Mouse (Mus musculus) T-cell, adult 2 months (primary cell): ENCODE results near the gene Slc25a54.

Source experiments
- DNase-seq: peaks from one replicate; pipeline ENCODE4 v3.0.0; 2022; ENCODE audit warnings: low spot score

The Slc25a54 gene

GRCm38 (mm10) chr3:109080169-109080568 lies at the start of gene Slc25a54:
TSS of gene Slc25a54 (plus strand) at chr3:109080469.
- no peak for DNase-seq

GRCm38 (mm10) chr3:109030817-109031216 lies 49.5 kb upstream of the Slc25a54 start:
- DNase-seq = no peak

- DNase-seq = no peak
These were observed 48.6 kb upstream of the Slc25a54 start for GRCm38 (mm10) chr3:109031626-109032025.

GRCm38 (mm10) chr3:109032306-109032705 lies 48.0 kb upstream of the Slc25a54 start:
- no peak for DNase-seq

GRCm38 (mm10) chr3:109034411-109034810 lies 45.9 kb upstream of the Slc25a54 start:
- no peak for DNase-seq

GRCm38 (mm10) chr3:109040908-109041307 lies 39.4 kb upstream of the Slc25a54 start:
- DNase-seq = no peak

- no peak for DNase-seq
These were observed 36.9 kb upstream of the Slc25a54 start for GRCm38 (mm10) chr3:109043395-109043794.

GRCm38 (mm10) chr3:109046428-109046827 lies 33.8 kb upstream of the Slc25a54 start:
- no peak for DNase-seq

GRCm38 (mm10) chr3:109047707-109048283 lies 32.5 kb upstream of the Slc25a54 start:
- DNase-seq = no peak

GRCm38 (mm10) chr3:109051056-109051945 lies 29.0 kb upstream of the Slc25a54 start:
- DNase-seq = no peak

- no peak for DNase-seq
These were observed 28.3 kb upstream of the Slc25a54 start for GRCm38 (mm10) chr3:109051946-109052331.

GRCm38 (mm10) chr3:109059903-109060302 lies 20.4 kb upstream of the Slc25a54 start:
- DNase-seq = no peak

- no peak for DNase-seq
These were observed 17.9 kb upstream of the Slc25a54 start for GRCm38 (mm10) chr3:109062391-109062790.

GRCm38 (mm10) chr3:109062989-109063388 lies 17.3 kb upstream of the Slc25a54 start:
- peak; percentile 55 for DNase-seq

GRCm38 (mm10) chr3:109084418-109084817 lies 4.1 kb downstream of the Slc25a54 start:
- no peak for DNase-seq

- DNase-seq = no peak
These were observed 8.2 kb downstream of the Slc25a54 start for GRCm38 (mm10) chr3:109088460-109088859.

- no peak for DNase-seq
These were observed 24.4 kb downstream of the Slc25a54 start for GRCm38 (mm10) chr3:109104702-109105101.

- DNase-seq = no peak
These were observed 36.9 kb downstream of the Slc25a54 start for GRCm38 (mm10) chr3:109117136-109117535.

- DNase-seq = no peak
These were observed 39.3 kb downstream of the Slc25a54 start for GRCm38 (mm10) chr3:109119562-109119961.

- DNase-seq = no peak
These were observed 39.7 kb downstream of the Slc25a54 start for GRCm38 (mm10) chr3:109119973-109120372.

GRCm38 (mm10) chr3:109122641-109123530 lies 42.6 kb downstream of the Slc25a54 start, which contains the start of gene Slc25a24:
TSS of gene Slc25a24 (plus strand) at chr3:109123149.
- peak; percentile 41 for DNase-seq

GRCm38 (mm10) chr3:109123531-109123981 lies 43.3 kb downstream of the Slc25a54 start:
- no peak for DNase-seq
